Mouse (Mus musculus) adrenal gland, adult 2 months (tissue): ENCODE results near the gene Eif4g1. TPM values are rescaled to one million over a fixed set of nuclear protein-coding genes. Genes with fewer than 3 reads are reported as not detected.

ENCODE experiments used
- DNase-seq: peaks from one replicate; pipeline ENCODE4 v3.0.0; 2021
- polyA plus RNA-seq: library from polyadenylated mRNA; depleted of rRNA; stranded (reverse); fragments of >200 nt; gene quantifications from 2 replicates; pipeline ENCODE4 v1.2.3, GENCODE M21; 2012
- total RNA-seq, 2 experiments: library from RNA; stranded (reverse); gene quantifications; 2 replicates each; pipeline ENCODE4 v1.2.3; 2021

Eif4g1 gene
- total and polyA plus RNA-seq, 3 experiments: 368 to 565 (median 454) TPM

DNA sequence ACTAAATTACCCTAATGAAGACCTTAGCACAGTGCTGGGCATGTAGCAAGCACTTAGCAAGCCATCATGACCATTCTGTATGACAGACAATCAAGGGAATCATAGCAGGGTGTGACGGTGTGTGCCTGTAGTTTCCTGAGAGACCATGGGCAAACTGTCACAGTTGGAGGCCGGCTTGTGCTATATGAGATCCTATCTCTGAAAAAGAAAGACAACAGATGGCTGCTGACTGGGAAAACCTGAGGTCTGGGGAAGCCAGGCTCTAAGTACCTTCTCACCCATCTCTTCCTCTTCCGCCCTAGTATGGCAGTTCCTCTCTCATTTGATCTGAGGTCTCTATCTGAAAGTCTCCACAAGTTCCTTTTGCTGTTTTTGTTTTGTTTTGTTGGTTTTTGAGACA, 37.7 kb downstream of the Eif4g1 start:
- DNase-seq: no peak

DNA sequence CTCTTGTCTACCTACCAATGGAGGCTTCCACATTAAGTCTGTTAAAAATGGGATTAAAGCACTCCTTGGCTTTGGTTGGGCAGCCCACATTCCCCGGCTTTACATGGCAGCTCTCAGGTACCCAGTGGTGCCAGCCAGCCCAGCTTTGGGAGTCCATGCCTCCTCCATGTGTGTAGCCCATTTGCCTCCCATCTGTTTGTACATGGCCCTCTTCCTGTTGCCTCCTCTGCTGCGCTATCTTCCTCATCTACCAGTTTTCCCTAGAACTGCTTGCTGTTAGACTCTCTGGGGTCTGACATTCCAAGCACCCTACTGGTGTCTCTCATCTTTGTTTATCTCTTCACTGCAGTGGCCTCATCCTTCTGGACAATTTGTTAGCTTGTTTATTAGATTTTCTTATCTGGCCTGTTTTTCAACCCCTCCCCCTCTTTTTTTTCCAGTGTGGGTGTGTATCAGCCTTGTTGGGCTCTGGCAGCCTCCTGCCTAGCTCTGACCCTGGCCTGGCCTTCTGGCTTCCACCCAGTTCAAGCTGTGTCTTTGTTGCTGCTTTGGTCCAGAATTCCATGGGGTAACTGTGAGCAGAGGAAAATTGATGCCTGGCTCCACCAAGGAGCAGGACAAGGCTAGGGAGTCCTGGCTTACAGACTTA, 38.4 kb downstream of the Eif4g1 start:
- peak; percentile 70 for DNase-seq

DNA sequence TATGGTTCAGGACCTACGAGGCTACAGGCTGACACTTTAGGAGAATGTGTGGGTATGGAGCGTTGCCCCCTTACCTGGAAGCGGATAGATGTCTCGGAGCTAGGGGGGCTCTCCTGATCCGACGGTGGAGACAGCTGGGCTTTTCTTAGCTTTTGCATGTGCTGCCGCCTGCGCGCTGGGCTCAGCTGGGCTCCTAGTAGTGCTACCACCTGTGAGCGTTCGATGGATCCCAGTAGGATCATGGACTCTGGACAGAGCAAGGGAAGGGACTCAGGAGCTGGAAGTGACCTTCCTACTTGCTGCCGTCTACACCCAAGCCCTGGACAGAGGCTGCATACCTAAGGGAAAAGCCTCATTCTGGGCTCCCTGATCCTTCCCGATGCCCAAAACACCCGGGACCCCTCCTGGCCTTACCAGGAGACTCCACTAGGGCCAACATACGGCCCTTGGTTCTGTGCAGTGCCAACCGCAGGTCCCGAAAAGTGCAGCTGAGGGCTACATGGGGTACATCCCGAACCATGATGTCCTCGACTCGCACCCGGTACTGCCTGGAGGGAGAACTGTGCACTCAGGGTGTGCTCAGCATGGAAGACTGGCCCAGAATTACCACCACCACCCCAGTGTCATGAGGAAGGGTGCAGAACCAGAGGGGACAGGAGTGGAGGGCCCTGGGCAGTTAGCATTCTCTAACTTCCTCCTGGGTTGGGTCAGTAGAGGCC, 40.3 kb downstream of the Eif4g1 start:
- DNase-seq: no peak

DNA sequence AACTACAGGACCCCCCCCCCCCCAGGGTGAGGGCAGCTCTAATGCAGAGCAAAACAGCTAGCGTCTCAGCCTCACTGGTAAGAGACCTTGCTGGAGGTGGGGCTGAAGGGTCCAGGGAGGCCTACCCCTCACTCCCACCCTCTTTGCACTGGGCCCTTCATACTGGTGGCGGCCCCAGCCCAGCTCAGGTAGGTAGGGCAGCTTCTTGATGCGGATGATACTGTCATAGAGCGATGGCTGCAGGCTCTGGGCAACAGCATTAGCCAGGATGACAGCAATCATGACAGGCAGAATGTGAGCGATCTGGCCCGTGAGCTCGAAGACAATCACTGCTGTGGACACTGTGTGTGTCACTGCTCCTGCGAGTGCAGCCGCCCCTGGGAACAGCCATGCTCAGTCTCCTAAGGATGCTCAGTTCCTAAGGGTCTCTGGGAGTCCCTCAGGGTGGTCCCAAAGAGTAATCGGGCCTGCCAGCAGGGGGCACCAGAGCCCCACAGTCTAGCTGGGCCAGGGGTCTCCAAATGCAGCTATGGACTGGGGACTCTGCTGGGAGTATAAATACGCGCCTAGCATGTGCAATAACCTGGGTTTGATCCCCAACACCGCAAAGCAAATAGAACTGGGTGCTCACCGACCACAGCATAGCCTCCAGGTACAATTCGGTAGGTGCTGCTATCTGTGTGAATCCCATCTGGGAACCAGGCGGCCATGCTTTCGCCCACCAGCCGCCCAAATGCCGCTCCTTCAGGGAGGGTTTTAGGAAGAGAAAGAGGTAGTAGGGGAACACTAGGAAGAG, 41.0 kb downstream of the Eif4g1 start:
- DNase-seq: no peak

DNA sequence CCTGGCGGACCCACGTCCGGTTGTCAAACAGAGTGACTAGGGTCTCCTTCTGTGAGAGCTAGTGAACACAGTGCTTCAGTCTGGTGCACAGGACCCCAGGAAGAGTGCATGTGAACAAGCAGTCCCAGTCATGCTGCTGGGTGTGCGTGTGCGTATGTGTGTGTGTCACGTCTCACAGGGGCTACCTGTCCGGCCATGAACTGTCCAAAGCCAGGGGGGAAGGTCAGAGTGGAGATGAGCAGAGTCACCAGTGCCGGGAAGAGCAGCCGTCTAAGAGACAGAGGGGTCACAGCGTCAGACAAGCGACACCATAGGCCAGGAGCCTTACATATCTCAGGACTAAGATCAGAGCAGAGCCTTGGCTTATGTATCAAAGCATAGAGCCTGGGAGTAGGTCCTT, 42.3 kb downstream of the Eif4g1 start:
- DNase-seq: no peak

DNA sequence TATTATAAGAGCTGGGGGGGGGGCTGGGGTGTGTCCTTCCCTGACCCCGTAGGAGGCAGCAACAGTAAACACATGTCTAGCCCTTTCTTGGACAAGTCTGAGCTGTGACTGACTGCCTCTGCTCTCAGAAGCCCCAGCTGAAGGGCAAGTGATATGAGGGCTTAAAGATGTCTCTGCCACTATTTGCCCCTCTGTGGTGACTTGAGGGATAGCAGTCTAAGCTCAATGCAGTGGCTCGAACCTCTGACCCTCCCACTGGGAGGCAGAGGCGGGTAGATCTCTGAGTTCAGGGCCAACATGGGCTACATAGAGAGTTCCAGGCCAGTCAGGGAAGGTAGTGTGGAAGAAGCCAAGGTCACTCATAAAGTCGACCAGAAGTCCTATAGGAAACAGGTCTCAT, 42.7 kb downstream of the Eif4g1 start:
- no peak for DNase-seq

DNA sequence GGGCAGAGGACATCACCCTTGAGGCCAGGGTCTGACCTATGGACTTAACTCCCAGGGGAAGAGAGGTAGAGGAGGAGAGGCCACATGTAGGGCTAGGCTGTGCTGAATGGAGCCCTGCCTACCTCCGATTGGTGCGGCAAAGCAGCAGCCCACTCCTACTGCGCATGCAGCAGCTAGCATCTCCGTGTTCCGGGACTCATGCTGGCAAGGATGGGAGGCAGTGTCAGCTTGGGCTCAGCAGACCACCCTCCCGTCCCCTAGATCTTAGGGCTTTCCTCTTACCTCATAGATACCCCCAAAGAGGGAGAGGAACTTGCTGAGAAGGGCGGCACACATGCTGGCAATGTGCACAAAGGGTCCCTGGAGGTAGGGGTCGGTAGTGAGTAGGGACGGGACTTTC, 44.1 kb downstream of the Eif4g1 start:
- DNase-seq: no peak

DNA sequence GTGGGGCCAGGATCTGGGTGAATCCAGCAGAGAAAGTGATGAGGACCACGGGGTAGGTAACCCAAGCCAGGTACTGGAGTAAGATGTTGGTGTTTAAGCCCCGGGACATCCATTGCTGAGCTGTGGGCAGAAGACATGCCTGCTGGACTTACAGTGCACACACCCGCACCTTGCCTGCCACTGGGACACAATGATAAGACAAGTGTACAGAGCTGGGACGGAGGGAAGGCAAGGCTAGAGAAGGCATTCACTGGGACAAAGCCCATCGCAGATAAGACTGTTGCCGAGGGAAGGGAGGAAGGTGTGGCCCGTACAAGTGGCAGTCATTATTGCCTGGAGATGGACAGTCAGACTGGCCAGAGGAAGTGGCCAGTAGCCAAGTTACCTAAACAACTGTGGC, 44.8 kb downstream of the Eif4g1 start:
- no peak for DNase-seq

DNA sequence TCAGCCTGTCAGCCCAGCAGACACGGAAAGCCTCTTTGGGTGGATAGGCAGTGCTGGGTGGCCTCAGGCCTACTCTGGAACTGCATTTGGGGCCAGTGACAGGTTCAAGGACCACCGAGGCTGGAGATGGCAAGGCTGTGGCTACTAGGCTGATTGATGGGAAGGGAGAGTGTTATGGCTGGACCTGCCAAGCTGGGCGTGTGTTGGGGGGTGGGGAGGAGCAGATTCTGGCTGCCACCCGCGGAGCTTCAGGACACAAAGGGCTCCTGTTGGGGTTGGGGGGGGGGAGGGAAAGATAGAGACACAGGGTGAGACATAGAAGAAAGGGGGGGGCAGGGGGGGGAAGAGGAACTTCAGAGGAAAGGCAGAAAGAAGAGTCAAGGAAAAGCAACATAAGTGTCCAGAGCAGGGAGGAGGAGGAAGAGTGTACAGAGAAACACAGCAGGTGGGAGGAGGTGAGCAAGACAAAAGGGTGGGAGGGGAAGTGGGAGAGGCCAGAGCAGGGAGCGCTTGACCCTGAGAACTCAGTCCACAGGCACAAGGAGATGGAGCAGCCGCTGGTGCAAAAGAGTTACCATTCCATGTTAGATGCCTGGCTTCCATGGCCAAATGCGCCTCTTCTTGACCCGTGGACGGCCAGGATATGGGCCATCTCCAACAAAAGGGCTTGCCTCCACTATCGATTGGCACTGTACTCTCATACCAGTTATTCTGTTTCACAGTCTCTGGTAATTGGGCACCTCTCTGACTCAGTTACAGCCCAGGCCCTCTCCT, 46.4 kb downstream of the Eif4g1 start:
- DNase-seq: no peak

DNA sequence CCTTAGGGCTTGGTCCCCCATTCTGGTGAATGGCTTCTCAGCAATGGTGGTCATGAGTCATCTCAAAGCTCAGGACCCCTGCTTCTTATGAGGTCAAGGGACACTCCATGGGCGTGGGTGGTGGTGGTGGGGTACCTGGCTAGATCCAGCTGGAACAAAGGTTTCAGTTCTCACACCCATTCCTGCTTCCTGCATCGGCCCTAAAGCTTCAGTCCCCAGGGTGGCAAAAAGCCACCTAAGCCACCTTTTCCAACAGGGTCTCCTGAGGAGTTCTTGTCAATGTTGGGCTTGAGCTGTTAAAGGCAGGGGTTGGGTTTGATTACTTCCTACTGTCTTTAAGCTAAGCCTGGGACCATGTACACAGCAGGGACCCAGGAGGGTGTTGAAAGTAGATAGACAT, 47.0 kb downstream of the Eif4g1 start:
- no peak for DNase-seq

DNA sequence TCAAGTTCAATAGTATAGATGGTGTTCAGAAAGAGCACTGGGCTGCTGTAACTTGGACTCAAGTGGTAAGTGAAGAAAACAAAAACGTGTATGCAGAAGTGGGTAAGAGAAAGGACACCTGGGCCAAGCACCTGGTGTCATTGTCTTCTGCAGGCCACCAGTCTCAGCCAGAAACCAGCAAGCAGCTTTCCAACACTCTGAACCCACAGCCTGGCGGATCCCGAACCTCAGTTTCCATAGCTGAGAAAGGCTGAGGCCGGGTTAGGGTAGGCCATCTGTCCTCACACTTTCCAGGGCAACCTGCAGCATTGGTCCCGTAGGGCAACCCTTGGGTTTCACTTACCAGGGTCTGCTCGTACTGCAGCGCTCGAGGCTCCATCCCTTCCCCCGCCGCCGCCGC, 47.5 kb downstream of the Eif4g1 start:
- DNase-seq: no peak

DNA sequence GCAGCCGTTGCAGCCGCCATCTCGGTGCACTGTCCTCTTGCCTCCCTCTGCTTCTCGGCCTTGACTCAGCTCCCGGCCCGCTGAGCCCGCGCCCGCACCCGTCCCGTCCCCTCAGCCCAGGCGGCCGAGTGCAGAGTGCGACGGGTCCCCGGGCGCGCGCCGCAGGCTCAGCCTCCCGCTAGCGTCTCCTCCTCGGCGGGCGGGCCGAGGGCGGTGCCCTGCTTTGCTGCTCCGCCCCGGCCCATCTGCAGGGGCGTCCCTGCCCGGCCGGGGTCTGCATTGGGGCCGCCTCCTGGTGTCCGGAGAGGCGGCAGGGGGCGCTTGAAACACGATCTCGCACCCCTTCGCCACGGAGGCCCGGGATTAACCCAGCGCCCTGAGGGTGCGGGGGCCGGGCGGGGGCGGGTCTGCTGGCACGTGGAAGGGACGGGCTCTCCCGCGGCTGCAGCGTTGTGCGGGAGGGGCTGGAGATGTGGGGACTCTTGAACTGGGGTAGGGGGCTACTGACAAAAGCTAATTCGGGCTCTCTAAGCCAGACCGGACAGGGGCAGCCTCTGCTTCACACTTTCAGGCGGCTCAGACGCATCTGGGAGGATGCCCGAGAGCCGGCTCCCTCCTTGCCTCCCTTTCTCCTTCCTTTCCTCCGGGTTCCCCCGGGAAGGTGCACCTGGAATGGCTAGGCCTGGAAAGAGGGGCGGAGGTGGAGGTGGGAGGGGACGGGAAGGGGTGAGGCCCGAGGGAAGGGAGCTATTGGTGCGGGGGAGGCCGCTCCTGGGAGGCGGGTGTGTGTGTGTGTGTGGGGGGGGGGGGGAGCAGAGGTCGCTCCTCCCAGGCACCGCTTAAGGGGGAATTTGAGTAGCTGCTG, 48.1 kb downstream of the Eif4g1 start:
- DNase-seq: peak; percentile 93

DNA sequence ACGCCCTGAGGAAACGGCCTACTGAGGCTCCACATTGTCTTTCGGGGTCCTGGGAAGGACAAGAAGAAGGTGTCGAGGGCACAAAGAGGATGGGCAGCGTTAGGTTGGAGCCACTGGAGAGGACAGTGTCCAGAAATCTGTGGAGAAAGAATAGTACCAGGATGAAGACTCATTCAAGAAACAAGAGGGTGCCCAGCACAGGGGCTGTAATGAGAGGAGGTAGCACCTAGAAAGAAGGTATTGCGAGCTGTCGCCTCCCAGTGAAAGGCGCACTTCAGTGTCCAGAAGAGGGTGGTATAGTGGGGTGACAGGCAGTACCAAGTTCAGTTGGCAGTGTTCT, 48.7 kb downstream of the Eif4g1 start:
- DNase-seq: no peak

DNA sequence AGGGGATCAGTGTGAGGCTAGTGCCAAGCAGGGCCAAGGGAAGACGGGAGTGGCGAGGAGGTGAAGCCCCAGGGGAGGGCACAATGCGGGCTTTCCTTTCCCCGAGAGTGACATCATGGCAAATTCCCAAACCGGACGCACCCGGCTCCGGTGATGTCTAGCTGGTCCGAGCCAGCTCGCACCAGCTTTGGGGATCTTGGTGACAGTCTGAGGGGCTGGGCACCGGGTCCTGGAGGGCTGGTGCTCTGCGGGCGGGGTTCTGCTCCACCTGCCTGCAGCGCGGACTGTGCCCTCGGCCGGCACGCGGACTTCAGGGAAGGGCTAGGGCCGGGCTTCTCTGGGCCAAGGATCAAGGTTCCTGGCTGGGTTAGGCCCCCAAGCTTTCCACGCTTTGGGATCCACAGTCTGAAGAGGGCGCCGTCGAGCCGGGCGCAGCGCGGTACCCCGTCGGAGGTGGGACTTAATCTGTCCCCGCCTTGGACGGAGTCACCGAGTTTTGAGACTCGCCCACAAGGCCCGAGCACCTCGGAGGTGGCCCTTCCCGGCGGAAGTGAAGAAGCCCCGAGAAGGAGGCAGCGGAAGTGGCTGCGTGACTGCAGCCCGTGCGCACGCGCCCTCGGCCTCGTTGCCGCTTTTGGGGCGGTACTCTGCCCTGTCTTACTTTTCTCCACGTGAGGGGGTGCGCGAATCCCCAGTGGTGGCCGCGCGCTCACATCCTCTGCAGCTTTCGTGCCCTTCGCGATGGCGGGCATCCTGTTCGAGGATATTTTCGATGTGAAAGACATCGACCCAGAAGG, 49.3 kb downstream of the Eif4g1 start, which contains the start of the genes Polr2h and Clcn2:
TSS of gene Polr2h (plus strand) at position 485 of the 797 bp plus-strand sequence.
TSS of gene Clcn2 (minus strand) at position 566 of the 797 bp plus-strand sequence.
- peak; percentile 99 for DNase-seq

DNA sequence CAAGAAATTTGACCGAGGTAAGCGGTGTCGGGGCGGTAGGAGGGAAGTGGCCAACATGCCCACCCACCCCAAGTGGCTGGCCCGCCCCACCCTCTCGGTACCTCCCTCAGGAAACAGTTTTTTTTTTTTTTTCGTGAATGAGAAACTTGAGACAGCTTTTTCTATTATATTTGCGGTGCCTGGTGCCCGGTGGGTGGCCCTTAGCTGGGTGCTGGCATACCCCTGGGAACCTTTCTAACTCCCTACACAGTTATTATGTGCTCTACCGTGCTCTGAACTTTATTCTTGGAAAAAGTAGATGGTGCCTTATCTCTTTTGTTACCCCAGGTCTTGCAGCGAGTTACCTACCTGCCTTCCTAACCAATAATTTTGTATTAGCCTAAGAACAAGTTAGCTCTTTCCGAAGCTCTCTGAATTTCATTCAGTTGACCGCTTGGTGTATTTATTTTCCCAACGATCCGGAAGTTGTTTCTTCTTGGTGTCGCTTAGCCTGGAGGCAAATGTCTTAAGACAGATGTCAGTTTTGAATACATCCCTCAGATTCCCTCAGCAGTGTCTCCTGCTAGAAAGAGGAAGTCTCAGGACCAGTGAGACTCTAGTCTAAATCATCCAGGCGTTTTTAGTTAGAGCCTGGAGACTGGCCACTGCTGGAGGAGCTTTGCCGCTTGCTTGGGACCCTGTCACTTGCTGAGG, 50.0 kb downstream of the Eif4g1 start:
- no peak for DNase-seq

DNA sequence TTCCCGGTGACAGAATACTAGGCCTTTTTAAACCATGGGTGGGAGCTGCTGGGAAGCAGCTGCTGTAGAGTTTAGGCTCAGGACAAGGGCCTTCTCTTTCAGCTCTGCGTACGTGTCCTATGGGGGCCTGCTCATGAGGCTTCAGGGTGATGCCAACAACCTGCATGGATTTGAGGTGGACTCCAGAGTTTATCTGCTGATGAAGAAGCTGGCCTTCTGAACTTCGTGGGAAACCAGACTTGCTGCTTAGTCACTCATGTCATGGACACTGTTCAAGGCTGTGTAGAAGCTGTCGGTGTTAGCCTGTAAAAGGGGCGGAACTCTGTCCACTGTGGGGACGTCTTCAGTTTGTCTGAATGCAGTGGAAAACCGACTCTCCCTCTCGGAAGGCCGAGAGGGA, 53.7 kb downstream of the Eif4g1 start:
- peak; percentile 73 for DNase-seq

DNA sequence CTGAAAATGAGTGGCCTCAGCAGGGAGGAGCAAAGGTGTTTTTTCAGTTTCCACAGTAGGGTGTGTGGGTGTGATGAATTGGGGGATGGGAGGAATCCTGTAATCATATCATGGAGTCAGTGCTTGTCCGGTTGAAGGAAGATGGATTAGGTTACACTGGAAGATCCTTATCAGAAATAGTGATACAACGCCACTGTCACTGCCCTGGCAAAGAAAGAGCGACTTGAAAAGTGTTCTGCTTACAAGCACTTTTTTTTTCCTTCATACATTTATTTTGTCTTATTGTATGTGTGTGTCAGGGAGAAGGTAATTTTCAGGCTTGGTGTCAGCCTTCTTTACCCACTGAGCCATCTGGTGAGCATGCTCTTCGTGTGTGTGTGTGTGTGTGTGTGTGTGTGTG, 54.6 kb downstream of the Eif4g1 start:
- no peak for DNase-seq

DNA sequence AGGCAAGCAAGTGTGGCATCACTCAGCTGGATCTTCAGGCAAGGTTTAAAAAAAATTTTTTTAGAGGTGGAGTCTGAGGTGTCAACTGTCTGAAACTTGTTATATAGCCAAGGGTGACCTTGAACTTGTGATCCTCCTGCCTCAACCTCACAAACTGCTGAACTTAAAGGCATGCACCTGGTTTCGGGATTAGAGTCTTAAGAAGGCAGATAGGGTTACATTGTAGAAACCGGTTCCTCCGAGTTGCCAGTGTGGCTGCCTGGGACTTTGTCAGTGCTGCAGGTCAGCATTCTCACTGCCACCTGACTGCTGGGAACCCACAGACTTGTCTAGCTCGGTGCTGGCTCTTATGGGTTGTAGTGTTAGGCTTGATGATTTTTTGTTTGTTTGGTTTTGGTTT, 55.1 kb downstream of the Eif4g1 start:
- no peak for DNase-seq

DNA sequence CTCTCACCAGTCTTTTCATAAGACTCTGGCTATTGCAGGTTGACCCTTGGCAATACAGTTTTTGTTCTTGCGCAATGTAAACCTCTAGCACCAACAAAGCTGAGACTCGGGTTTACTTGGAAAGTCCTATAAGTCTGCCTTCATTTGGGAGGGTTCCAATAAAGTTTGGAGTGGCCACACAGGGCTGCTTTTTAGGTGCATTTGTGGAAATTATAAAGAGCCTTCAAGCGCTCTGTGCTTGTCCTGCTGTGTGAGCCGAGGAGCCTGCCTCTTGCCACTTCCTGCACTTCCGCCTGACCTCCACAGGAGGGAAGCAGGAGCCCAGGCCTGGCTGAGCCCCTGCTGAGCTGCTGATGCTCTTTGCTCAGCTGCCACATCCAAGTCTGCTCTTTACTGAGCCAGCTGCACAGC, 56.2 kb downstream of the Eif4g1 start:
- DNase-seq: peak; percentile 84

DNA sequence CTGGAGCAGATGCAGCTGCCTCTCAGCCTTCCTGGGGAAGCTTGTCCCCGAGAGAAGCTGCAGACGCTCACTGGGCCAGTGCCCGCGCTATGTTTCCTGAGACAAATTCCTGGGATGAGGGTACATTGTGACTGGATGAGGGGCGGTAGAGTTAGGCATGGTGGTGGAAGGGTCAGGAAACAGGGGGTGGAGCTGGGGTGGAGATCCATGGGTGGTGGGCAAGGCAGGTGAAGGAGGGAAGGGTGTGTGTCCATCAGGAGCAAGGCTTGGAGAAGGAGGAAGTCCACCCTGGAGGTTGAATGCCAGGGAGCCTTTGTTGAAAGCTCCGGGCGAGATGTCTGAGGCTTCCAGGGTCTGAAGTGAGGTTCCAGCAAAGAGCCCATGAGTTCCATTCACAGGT, 57.2 kb downstream of the Eif4g1 start:
- no peak for DNase-seq
